Mouse (Mus musculus) neural tube, embryonic 14.5 days (tissue): ENCODE measurements around the gene Pfn3. TPM values are rescaled to one million over a fixed set of nuclear protein-coding genes. Genes with fewer than 3 reads are reported as not detected.

Source experiments
- ATAC-seq: fragments of 200-750 bp; cut with Nextera tagmentation; 2 replicates; pipeline ENCODE4 v1.8.0; 2017; ENCODE audit warnings: low read depth, mild to moderate bottlenecking, moderate TSS enrichment, moderate library complexity
- H3K27ac ChIP-seq: fragments of 300-500 bp; sonication (generic); 2 replicates; pipeline ENCODE4 v1.5.1; 2014; ENCODE audit warnings: low read depth, mild to moderate bottlenecking, control low read depth, low read length, moderate library complexity, mixed read lengths
- H3K27me3 ChIP-seq: fragments of 300-500 bp; sonication (generic); 2 replicates; pipeline ENCODE4 v1.6.1; 2014; ENCODE audit warnings: low read length; ENCODE audit not compliant: control insufficient read depth, insufficient read depth
- H3K36me3 ChIP-seq: fragments of 300-500 bp; sonication (generic); 2 replicates; pipeline ENCODE4 v1.6.1; 2014; ENCODE audit warnings: low read length, mixed read lengths; ENCODE audit not compliant: control insufficient read depth, insufficient read depth
- H3K4me1 ChIP-seq: fragments of 300-500 bp; sonication (generic); 2 replicates; pipeline ENCODE4 v1.6.1; 2014; ENCODE audit warnings: low read length; ENCODE audit not compliant: control insufficient read depth, insufficient read depth
- H3K4me2 ChIP-seq: fragments of 300-500 bp; sonication (generic); 2 replicates; pipeline ENCODE4 v1.6.1; 2014; ENCODE audit warnings: mild to moderate bottlenecking, low read depth, low read length, control low read depth
- H3K4me3 ChIP-seq: fragments of 300-500 bp; sonication (generic); 2 replicates; pipeline ENCODE4 v1.5.1; 2014; ENCODE audit warnings: low read depth, low read length, control low read depth, mixed read lengths
- H3K9ac ChIP-seq: fragments of 300-500 bp; sonication (generic); replicated peaks from 2 replicates; pipeline ENCODE4 v1.6.1; 2014; ENCODE audit warnings: low read depth, mild to moderate bottlenecking, control low read depth, low read length, mixed read lengths
- H3K9me3 ChIP-seq: fragments of 300-500 bp; sonication (generic); 2 replicates; pipeline ENCODE4 v1.6.1; 2016; ENCODE audit warnings: low read length; ENCODE audit not compliant: control insufficient read depth
- whole genome bisulfite sequencing: fragments of 180-500 bp; shearing (Covaris S2); extraction: QIAGEN DNeasy Blood & Tissue Kit; methylation state at CpG from one replicate; pipeline ENCODE4 v1.1.7; 2014; 5-methylcytosine and 5-hydroxymethylcytosine counted together
- polyA plus RNA-seq: library from polyadenylated mRNA; unstranded; fragments of >200 nt; fragmentation: Nextera tagmentation; extraction: Ambion mirVana; gene quantifications from 2 replicates; pipeline ENCODE4 v1.2.1, GENCODE M21; 2014

Gene Pfn3
- polyA plus RNA-seq, 1 experiment from 2014 or later = 1.2 TPM

DNA sequence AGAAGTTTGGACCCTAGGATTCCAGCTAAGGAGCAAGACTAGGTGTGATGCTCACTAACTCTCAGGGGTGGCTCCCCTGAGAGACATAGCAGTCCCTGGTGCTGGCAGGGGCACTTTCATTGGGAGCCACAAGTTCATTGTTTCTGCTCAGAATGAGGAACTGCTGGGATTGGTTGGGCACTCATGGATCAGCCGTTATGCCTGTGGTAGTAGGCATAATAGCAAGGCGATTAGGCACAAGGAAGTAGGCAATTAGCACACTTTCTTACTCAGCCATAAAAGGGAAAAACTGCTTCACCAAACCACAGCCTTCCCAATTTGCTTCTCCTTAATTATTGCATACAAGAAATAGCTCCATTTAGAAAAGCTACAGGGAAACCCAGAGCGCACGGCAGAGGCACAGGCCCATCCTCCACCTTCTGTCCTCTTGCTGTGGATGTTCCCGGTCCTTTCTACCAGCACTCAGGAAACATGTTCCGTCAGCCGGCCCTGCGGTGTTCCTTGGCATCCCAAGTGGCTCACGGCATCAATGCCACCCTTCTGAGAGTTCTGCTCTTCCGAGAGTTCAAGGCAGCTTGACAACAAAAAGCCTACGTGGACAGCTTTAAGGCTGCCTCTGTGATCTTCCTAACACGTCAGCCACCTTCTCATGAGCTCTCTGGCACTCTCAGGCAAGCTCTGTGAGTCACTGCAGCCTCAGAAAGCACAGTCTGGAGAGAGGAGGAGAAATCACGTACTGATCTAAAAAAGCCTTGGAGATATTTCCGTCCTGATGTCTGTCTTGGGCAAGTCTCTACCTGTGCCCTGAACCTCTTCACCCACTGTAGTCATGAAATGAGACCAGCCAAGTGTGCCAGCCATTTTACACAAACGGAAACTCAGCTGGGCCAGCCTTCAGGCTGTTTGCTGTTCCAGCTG, 10.8 kb downstream of the Pfn3 start:
- WGBS = 59% methylated on average over 15 of the region's 15 CpGs
- ATAC-seq = no peak
- H3K9ac ChIP-seq = no peak overlapping the region; the same call in 1 of the 2 replicates

DNA sequence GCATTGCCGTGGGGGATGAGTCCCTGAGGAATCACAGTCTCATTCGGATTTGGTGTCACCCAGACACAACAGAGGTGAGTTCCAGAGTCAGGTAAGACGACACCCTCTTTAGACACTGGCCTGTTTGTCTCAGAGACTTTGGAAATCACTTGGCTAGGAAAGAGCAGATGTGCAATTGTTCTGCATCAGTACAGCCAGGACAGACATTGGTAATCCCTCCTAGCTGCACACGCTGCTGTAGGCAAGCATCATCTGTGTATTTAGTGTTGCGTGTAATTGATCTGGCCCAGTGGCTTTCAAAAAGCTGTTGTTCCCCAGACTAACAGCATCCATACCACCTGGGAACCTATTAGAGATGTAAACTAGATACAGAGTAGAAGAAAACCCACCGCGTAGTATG, 11.8 kb downstream of the Pfn3 start:
- Histone ChIP-seq H3K27ac (peak overlapping the region; percentile 71), H3K9me3 (no peaks in the 10 kb centered on the region), H3K27me3 (no peaks in the 10 kb centered on the region), H3K9ac (no peak overlapping the region), H3K4me2 (no peak overlapping the region), H3K4me1 (peaks cover 10% of the 10 kb centered on the region; the same call in 1 of the 2 replicates), H3K36me3 (no peaks in the 10 kb centered on the region), H3K4me3 (no peak overlapping the region)
- ATAC-seq = peak; percentile 42; the same call in 1 of the 2 replicates
- 47% methylated on average over 7 of the region's 7 CpGs for WGBS

More for the DNA sequence above, 10.8 kb downstream of the Pfn3 start:
- Histone ChIP-seq H3K4me3 (no peak overlapping the region), H3K9me3 (no peaks in the 10 kb centered on the region), H3K4me2 (no peak overlapping the region), H3K36me3 (no peaks in the 10 kb centered on the region), H3K27me3 (no peaks in the 10 kb centered on the region), H3K27ac (peak overlapping the region; percentile 75), H3K4me1 (peaks cover 10% of the 10 kb centered on the region; the same call in 1 of the 2 replicates)

DNA sequence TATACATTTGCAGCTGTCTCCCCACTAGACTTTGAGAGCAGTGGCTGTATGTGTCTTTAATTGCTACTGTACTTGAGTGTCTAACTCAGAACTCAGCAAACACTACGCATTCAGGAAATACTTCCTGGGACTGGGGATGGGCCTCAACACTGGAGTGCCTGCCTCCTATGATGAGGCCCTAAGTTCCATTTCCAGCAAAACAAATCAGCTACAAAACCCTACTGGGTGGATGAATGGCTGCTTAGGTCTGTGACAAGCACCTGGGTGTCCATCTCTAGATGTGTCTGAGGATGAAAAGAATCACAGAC, 15.0 kb downstream of the Pfn3 start:
- Histone ChIP-seq H3K9me3 (no peaks in the 10 kb centered on the region), H3K27ac (no peak overlapping the region), H3K27me3 (no peaks in the 10 kb centered on the region), H3K4me3 (no peak overlapping the region), H3K4me2 (no peak overlapping the region), H3K4me1 (no peaks in the 10 kb centered on the region), H3K36me3 (no peaks in the 10 kb centered on the region), H3K9ac (no peak overlapping the region)
- ATAC-seq = no peak
- 92% methylated on average over 1 of the region's 1 CpGs for WGBS

DNA sequence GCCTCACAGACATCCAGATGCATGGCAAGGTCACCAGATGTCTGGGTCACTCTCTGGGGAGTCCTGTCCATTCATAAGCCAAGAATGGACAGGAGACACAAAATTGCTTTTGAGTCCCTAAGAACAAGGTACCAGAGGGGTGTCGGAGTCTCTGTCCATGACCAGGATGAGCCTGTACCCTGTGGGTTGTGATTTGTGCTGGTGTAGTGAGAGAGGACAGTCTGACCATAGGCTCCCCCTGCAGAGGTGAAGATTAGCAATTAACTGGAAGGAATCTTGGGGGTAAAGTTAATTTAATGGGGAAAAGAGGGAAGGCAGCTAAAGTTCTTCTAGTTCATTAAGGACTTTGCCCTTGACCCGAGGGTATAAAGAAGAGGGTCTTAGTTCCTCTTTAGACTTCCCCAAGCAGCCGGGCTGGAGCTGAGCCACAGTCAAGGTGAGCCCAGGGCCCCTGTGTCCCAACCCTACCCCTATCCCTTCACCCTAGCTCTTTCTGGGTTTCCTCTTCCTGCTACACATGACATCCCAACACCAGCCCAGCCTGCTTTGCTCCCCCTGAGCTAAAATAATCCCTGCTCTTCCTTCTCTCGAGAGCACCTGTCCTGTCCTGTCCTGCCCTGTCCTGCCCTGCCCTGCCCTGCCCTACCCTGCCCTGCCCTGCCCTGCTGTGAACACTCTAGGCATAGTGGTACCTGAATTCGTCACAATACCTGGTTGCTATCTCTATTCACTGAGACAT, 15.6 kb downstream of the Pfn3 start:
- WGBS = 73% methylated on average over 5 of the region's 5 CpGs
- no peak for ATAC-seq
- Histone ChIP-seq H3K4me3 (no peak overlapping the region), H3K27me3 (no peaks in the 10 kb centered on the region), H3K9me3 (no peaks in the 10 kb centered on the region), H3K27ac (no peak overlapping the region), H3K36me3 (no peaks in the 10 kb centered on the region), H3K4me2 (no peak overlapping the region), H3K9ac (no peak overlapping the region), H3K4me1 (no peaks in the 10 kb centered on the region)

DNA sequence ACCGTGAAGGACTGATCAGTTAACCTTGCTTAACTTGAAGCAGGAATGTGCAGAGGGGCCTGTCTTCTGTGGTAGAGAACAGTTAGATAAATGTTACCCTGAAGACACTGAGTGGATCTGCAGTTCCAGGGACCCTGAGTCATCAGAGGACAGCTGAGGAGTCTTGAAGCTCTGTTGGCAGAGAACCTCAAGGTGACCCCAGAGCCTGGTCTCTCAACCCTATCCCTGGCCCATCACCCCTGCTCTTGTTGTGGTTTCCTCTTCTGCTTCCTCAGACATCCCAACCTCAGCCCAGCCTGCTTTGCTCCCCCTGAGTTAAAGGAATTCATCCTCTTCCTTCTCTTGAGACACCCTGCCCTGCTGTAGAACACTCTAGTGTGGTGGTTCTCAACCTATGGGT, 16.9 kb downstream of the Pfn3 start, which contains the start of gene Slc34a1:
TSS of gene Slc34a1 (plus strand) at position 100 of the 400 bp plus-strand sequence.
- H3K27me3 ChIP-seq = no peaks in the 10 kb centered on the region
- WGBS = 96% methylated on average over 1 of the region's 1 CpGs
- no peaks in the 10 kb centered on the region for H3K9me3 ChIP-seq
- H3K4me1 ChIP-seq = no peaks in the 10 kb centered on the region
- H3K27ac ChIP-seq = no peak within 1 kb of the TSS
- no peak within 1 kb of the TSS for H3K4me3 ChIP-seq
- no peak for ATAC-seq
- H3K4me2 ChIP-seq = no peak within 1 kb of the TSS
- H3K9ac ChIP-seq = no peak within 1 kb of the TSS
- no peaks in the 10 kb centered on the region for H3K36me3 ChIP-seq

DNA sequence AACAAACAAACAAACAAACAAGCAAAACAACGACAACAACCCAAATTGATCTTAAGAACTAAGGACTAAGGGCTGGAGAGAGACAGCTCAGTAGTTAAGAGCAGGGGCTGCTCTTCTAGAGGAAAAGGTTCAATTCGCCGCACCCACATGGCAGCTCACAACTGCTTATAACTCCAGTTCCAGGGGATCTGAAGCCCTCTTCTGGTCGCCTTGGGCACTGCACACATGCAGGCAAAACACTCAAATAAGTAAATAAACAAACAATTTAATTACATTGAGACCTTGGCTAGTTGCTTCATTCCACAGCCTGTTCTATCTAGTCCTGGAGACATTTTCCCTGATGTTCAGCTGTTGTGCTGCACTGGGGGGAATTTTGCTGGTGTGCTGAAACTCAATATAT, 22.1 kb downstream of the Pfn3 start:
- Histone ChIP-seq H3K4me3 (no peak overlapping the region), H3K9me3 (no peaks in the 10 kb centered on the region), H3K36me3 (no peaks in the 10 kb centered on the region), H3K27me3 (no peaks in the 10 kb centered on the region), H3K4me1 (no peaks in the 10 kb centered on the region), H3K27ac (no peak overlapping the region), H3K9ac (no peak overlapping the region), H3K4me2 (no peak overlapping the region)
- no peak for ATAC-seq
- 67% methylated on average over 4 of the region's 4 CpGs for WGBS

DNA sequence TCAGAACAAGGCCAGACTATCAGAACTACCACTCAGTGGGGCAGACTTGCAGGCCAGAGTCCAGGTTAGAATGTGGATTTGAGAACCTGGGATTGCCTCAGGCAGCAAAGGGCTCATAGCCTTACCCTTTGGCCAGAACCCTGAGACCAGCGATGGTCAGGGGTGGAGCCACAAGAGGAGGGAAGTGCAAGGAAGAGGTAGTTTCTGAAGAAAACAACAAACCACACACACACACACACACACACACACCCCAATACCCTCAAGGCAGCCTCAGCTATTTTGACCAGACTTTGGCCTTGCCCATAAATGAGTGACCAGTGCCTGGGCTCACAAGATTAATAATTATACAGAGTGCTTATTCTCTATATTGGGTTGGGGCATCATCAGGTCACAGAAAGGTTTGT, 23.4 kb downstream of the Pfn3 start:
- no peaks in the 10 kb centered on the region for H3K4me1 ChIP-seq
- H3K36me3 ChIP-seq = no peaks in the 10 kb centered on the region
- H3K9ac ChIP-seq = no peak overlapping the region
- H3K9me3 ChIP-seq = no peaks in the 10 kb centered on the region
- no peak for ATAC-seq
- WGBS = 89% methylated on average over 1 of the region's 1 CpGs
- no peaks in the 10 kb centered on the region for H3K27me3 ChIP-seq
- H3K4me3 ChIP-seq = no peak overlapping the region
- no peak overlapping the region for H3K27ac ChIP-seq
- no peak overlapping the region for H3K4me2 ChIP-seq

DNA sequence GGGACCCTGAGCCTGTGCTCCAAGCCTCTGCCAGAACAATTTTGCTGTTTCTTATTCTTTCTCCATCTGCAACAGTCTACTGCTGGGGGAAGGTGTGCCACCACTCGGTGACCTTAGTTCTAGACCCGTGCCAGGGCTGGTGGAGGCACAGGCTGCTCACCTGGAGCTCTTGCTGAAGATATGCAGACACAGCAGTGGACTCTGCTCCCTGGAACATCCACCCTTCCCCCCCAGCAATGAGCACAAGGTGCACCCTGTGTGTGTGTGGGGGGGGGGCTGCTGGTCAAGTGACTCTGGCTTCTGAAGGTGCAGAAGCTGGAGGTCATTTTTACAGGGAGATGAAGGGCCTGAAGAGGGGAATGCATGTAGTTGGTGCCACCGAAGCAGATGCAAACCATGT, 24.4 kb downstream of the Pfn3 start:
- WGBS = 87% methylated on average over 3 of the region's 3 CpGs
- Histone ChIP-seq H3K4me2 (no peak overlapping the region), H3K9ac (no peak overlapping the region), H3K27ac (no peak overlapping the region), H3K36me3 (no peaks in the 10 kb centered on the region), H3K9me3 (no peaks in the 10 kb centered on the region), H3K4me3 (no peak overlapping the region), H3K4me1 (no peaks in the 10 kb centered on the region), H3K27me3 (no peaks in the 10 kb centered on the region)
- ATAC-seq = no peak

DNA sequence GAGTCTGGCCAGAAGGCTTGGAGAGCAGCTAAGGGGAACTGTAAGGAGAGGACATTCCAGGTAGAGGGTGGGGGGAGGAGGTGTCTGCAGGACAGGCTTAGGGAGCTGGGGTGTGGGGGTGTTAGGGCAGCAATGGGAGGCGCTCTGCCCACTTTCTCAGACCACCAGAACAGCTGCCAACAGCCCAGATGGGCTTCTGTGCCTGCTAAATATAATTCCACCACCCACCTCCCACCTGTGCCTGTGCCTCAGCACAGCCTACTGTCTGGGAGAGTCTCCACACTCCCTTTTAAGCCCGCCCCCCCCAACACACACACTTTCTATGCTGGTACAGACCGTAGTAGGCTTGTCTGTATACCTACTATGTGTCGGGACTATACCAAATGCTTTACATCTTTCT, 33.2 kb downstream of the Pfn3 start:
- H3K9ac ChIP-seq = no peak overlapping the region
- no peak overlapping the region for H3K27ac ChIP-seq
- H3K27me3 ChIP-seq = peaks cover 24% of the 10 kb centered on the region
- H3K4me3 ChIP-seq = no peak overlapping the region
- no peaks in the 10 kb centered on the region for H3K4me1 ChIP-seq
- H3K4me2 ChIP-seq = no peak overlapping the region
- no peak for ATAC-seq
- H3K9me3 ChIP-seq = no peaks in the 10 kb centered on the region
- 72% methylated on average over 4 of the region's 4 CpGs for WGBS
- H3K36me3 ChIP-seq = no peaks in the 10 kb centered on the region
